Comparison of ENCODE assay signal across 20 mouse cellular contexts in the genomic region with DNA sequence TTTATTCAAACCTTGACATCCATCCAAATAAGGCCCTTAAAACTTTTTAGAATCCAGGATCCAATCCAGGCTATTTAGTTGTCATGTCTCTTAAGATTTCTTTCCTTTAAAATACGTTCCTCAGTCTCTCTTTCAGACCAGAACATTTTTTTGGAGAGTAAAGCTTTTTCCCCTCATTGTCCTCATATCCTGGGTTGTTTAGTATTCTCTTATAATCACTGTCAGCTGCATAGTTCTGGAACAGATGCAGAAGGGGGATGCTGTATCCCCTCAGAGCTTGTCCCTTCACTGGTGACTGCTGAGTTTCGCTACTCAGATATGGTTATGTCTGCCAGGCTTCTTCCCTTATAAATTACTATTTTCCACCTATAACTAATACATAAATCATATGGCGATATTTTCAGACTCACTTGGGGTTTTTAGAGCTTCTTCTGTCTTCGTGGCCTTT. TPM values are rescaled to one million over a fixed set of nuclear protein-coding genes. Genes with fewer than 3 reads are reported as not detected.
A peak's percentile ranks its signal among the peaks of the same experiment; 100 is the strongest.
DNase-seq lines count a peak whose midpoint lies in the region; ATAC-seq and TF ChIP-seq lines count a peak whose summit lies in the region.
"Had no signal": no experiment of that assay in that cellular context is flagged by ENCODE, and none has a peak within 500 bp of the region (broad histone marks: within the 10 kb centered on the region; RNA-seq: fewer than 3 reads in every experiment).

No protein-coding gene starts in this region.

- H3K27me3 ChIP-seq in hindbrain, embryonic 14.5 days (ENCODE audit: control insufficient read depth, insufficient read depth, low read length): no peaks in the 10 kb centered on the region
- H3K27me3 ChIP-seq in hindbrain, embryonic 12.5 days: no peaks in the 10 kb centered on the region
- H3K27me3 ChIP-seq in midbrain, embryonic 14.5 days (ENCODE audit: control insufficient read depth, insufficient read depth, low read length): no peaks in the 10 kb centered on the region
- H3K27me3 ChIP-seq in midbrain, embryonic 10.5 days (ENCODE audit: low read depth, poor library complexity, severe bottlenecking): no peaks in the 10 kb centered on the region
- no peaks in the 10 kb centered on the region for H3K27me3 ChIP-seq in stomach, embryonic 14.5 days (ENCODE audit: control insufficient read depth, insufficient read depth, low read length)
- no peaks in the 10 kb centered on the region for H3K27me3 ChIP-seq in lung, postnatal 0 days (replicated peaks; ENCODE audit: insufficient read depth, low read length)
- no peaks in the 10 kb centered on the region for H3K27me3 ChIP-seq in liver, embryonic 12.5 days (replicated peaks)
- H3K27me3 ChIP-seq: embryonic facial prominence, embryonic 12.5 days; limb, embryonic 12.5 days; liver, embryonic 13.5 days; neural tube, embryonic 15.5 days had no signal

- no peak for DNase-seq in hindbrain, embryonic 14.5 days (ENCODE audit: low spot score)
- DNase-seq in midbrain, embryonic 14.5 days: no peak
- DNase-seq in midbrain, embryonic 10.5 days (ENCODE audit: low spot score): no peak
- DNase-seq in lung, postnatal 0 days (ENCODE audit: low spot score): no peak
- DNase-seq: adrenal gland, adult 8-10 months; cerebellum, adult 18-20 months; gastrocnemius, postnatal 10 days; kidney, adult 2 months; liver, embryonic 13.5 days; lung, adult 2 months; thymus, postnatal 25 days had no signal

- TF ChIP-seq EP300 in lung, postnatal 0 days (IDR thresholded peaks at IDR 0.05): no peak

- ATAC-seq in hindbrain, embryonic 14.5 days (ENCODE audit: low FRiP score): no peak
- ATAC-seq in hindbrain, embryonic 12.5 days (ENCODE audit: low FRiP score): no peak
- no peak for ATAC-seq in midbrain, embryonic 14.5 days (ENCODE audit: low FRiP score, low TSS enrichment)
- ATAC-seq in stomach, embryonic 14.5 days (ENCODE audit: insufficient number of reproducible peaks, insufficient read depth, low FRiP score, low read depth): no peak
- ATAC-seq in lung, postnatal 0 days: no peak
- ATAC-seq in liver, embryonic 12.5 days: no peak
- ATAC-seq: activated CD4-positive, CD25-positive, alpha-beta regulatory T cell, adult 4 months had no signal

- H3K9ac ChIP-seq in hindbrain, embryonic 14.5 days: no peak overlapping the region
- H3K9ac ChIP-seq in hindbrain, embryonic 12.5 days: no peak overlapping the region
- H3K9ac ChIP-seq in midbrain, embryonic 14.5 days (replicated peaks; ENCODE audit: low read length): no peak overlapping the region
- H3K9ac ChIP-seq in stomach, embryonic 14.5 days (replicated peaks; ENCODE audit: low read depth, low read length): no peak overlapping the region
- H3K9ac ChIP-seq in lung, postnatal 0 days (replicated peaks; ENCODE audit: low read depth): no peak overlapping the region
- H3K9ac ChIP-seq in liver, embryonic 12.5 days: no peak overlapping the region
- H3K9ac ChIP-seq: embryonic facial prominence, embryonic 12.5 days; limb, embryonic 12.5 days; liver, embryonic 13.5 days; neural tube, embryonic 15.5 days had no signal

- 74% methylated on average over 4 of the region's 4 CpGs for WGBS in hindbrain, embryonic 14.5 days
- WGBS in hindbrain, embryonic 12.5 days: 80% methylated on average over 4 of the region's 4 CpGs
- WGBS in midbrain, embryonic 14.5 days: 82% methylated on average over 4 of the region's 4 CpGs
- 94% methylated on average over 4 of the region's 4 CpGs for WGBS in midbrain, embryonic 10.5 days
- WGBS in stomach, embryonic 14.5 days: 54% methylated on average over 4 of the region's 4 CpGs
- 81% methylated on average over 4 of the region's 4 CpGs for WGBS in lung, postnatal 0 days
- WGBS in liver, embryonic 12.5 days (ENCODE audit: insufficient replicate concordance): 81% methylated on average over 4 of the region's 4 CpGs

- no peak overlapping the region for H3K4me2 ChIP-seq in hindbrain, embryonic 14.5 days (replicated peaks)
- H3K4me2 ChIP-seq in hindbrain, embryonic 12.5 days (replicated peaks): no peak overlapping the region
- no peak overlapping the region for H3K4me2 ChIP-seq in midbrain, embryonic 14.5 days (ENCODE audit: low read length)
- H3K4me2 ChIP-seq in stomach, embryonic 14.5 days (replicated peaks; ENCODE audit: low read depth, low read length): no peak overlapping the region
- H3K4me2 ChIP-seq in lung, postnatal 0 days (replicated peaks; ENCODE audit: low read depth, low read length): no peak overlapping the region
- no peak overlapping the region for H3K4me2 ChIP-seq in liver, embryonic 12.5 days
- H3K4me2 ChIP-seq: embryonic facial prominence, embryonic 12.5 days; heart, embryonic 11.5 days; limb, embryonic 12.5 days; liver, embryonic 13.5 days; neural tube, embryonic 15.5 days had no signal

- no peak overlapping the region for H3K4me3 ChIP-seq in hindbrain, embryonic 14.5 days (replicated peaks; ENCODE audit: low read length)
- H3K4me3 ChIP-seq in hindbrain, embryonic 12.5 days: no peak overlapping the region
- H3K4me3 ChIP-seq in midbrain, embryonic 14.5 days (replicated peaks; ENCODE audit: low read depth, low read length): no peak overlapping the region
- no peak overlapping the region for H3K4me3 ChIP-seq in midbrain, embryonic 10.5 days
- H3K4me3 ChIP-seq in stomach, embryonic 14.5 days (ENCODE audit: low read depth, low read length): no peak overlapping the region
- H3K4me3 ChIP-seq in lung, postnatal 0 days (ENCODE audit: low read depth, low read length): no peak overlapping the region
- no peak overlapping the region for H3K4me3 ChIP-seq in liver, embryonic 12.5 days
- H3K4me3 ChIP-seq: embryonic facial prominence, embryonic 12.5 days; limb, embryonic 12.5 days; liver, embryonic 13.5 days; neural tube, embryonic 15.5 days had no signal

- TF ChIP-seq CTCF in lung, postnatal 0 days (IDR thresholded peaks at IDR 0.05): no peak

- H3K36me3 ChIP-seq in hindbrain, embryonic 14.5 days (replicated peaks; ENCODE audit: control insufficient read depth, insufficient read depth): peaks cover 73% of the 10 kb centered on the region
- peaks cover 52% of the 10 kb centered on the region for H3K36me3 ChIP-seq in hindbrain, embryonic 12.5 days
- H3K36me3 ChIP-seq in midbrain, embryonic 14.5 days (ENCODE audit: control insufficient read depth, insufficient read depth, low read length): peaks cover 76% of the 10 kb centered on the region
- peaks cover 81% of the 10 kb centered on the region for H3K36me3 ChIP-seq in midbrain, embryonic 10.5 days
- H3K36me3 ChIP-seq in stomach, embryonic 14.5 days (ENCODE audit: control insufficient read depth, insufficient read depth, low read length): peaks cover 19% of the 10 kb centered on the region
- peaks cover 4% of the 10 kb centered on the region; the same call in 1 of the 2 replicates for H3K36me3 ChIP-seq in lung, postnatal 0 days (ENCODE audit: insufficient read depth, low read length)
- peaks cover 47% of the 10 kb centered on the region for H3K36me3 ChIP-seq in liver, embryonic 12.5 days

- 0 out of 2 replicates have a peak overlapping the region, but pooled peaks have one; percentile 3 for H3K27ac ChIP-seq in hindbrain, embryonic 14.5 days
- H3K27ac ChIP-seq in hindbrain, embryonic 12.5 days: no peak overlapping the region
- peak overlapping the region; percentile 72; the same call in 1 of the 2 replicates for H3K27ac ChIP-seq in midbrain, embryonic 14.5 days (replicated peaks; ENCODE audit: low read depth, low read length)
- H3K27ac ChIP-seq in midbrain, embryonic 10.5 days (replicated peaks): no peak overlapping the region
- H3K27ac ChIP-seq in stomach, embryonic 14.5 days (ENCODE audit: low read length): peak overlapping the region; percentile 44; the same call in 1 of the 2 replicates
- no peak overlapping the region for H3K27ac ChIP-seq in lung, postnatal 0 days (ENCODE audit: low read length)
- no peak overlapping the region for H3K27ac ChIP-seq in liver, embryonic 12.5 days
- H3K27ac ChIP-seq: kidney, postnatal 0 days; limb, embryonic 12.5 days; liver, embryonic 13.5 days had no signal

- peaks cover 4% of the 10 kb centered on the region; the same call in 1 of the 2 replicates for H3K4me1 ChIP-seq in hindbrain, embryonic 14.5 days (replicated peaks; ENCODE audit: control insufficient read depth, insufficient read depth, low read length)
- H3K4me1 ChIP-seq in hindbrain, embryonic 12.5 days: peaks cover 4% of the 10 kb centered on the region
- H3K4me1 ChIP-seq in midbrain, embryonic 14.5 days (ENCODE audit: control insufficient read depth, insufficient read depth, low read length): peaks cover 15% of the 10 kb centered on the region; the same call in 1 of the 2 replicates
- H3K4me1 ChIP-seq in midbrain, embryonic 10.5 days: peaks cover 17% of the 10 kb centered on the region
- peaks cover 10% of the 10 kb centered on the region; the same call in 1 of the 2 replicates for H3K4me1 ChIP-seq in stomach, embryonic 14.5 days (ENCODE audit: control insufficient read depth, insufficient read depth, low read length)
- no peaks in the 10 kb centered on the region; the same call in 1 of the 2 replicates for H3K4me1 ChIP-seq in lung, postnatal 0 days (ENCODE audit: insufficient read depth, low read depth, low read length)
- H3K4me1 ChIP-seq in liver, embryonic 12.5 days: no peaks in the 10 kb centered on the region
- H3K4me1 ChIP-seq: liver, embryonic 13.5 days had no signal

- no peaks in the 10 kb centered on the region for H3K9me3 ChIP-seq in hindbrain, embryonic 14.5 days (ENCODE audit: control insufficient read depth, low read length)
- no peaks in the 10 kb centered on the region for H3K9me3 ChIP-seq in hindbrain, embryonic 12.5 days (replicated peaks)
- no peaks in the 10 kb centered on the region for H3K9me3 ChIP-seq in midbrain, embryonic 14.5 days (ENCODE audit: control insufficient read depth, low read length)
- no peaks in the 10 kb centered on the region for H3K9me3 ChIP-seq in midbrain, embryonic 10.5 days (replicated peaks)
- H3K9me3 ChIP-seq in stomach, embryonic 14.5 days (ENCODE audit: control insufficient read depth, low read depth, low read length): no peaks in the 10 kb centered on the region
- no peaks in the 10 kb centered on the region for H3K9me3 ChIP-seq in lung, postnatal 0 days (ENCODE audit: low read length)
- no peaks in the 10 kb centered on the region for H3K9me3 ChIP-seq in liver, embryonic 12.5 days (replicated peaks)
- H3K9me3 ChIP-seq: embryonic facial prominence, embryonic 12.5 days; limb, embryonic 12.5 days; liver, embryonic 13.5 days; neural tube, embryonic 15.5 days had no signal

RNA-seq across cellular contexts. Expression of gene Pitpnm3, which starts 20.4 kb away (rescaled TPM):
- polyA plus RNA-seq in hindbrain, embryonic 14.5 days (2014; fragmentation: Nextera tagmentation; extraction: Ambion mirVana): 4.9 and 5.2 TPM in 2 replicates
- 1.1 and 1.8 TPM in 2 replicates for polyA plus RNA-seq in hindbrain, embryonic 12.5 days (2016; fragmentation: Nextera tagmentation; extraction: Ambion mirVana)
- polyA plus RNA-seq in midbrain, embryonic 14.5 days (2014; fragmentation: Nextera tagmentation; extraction: Ambion mirVana): 4.0 and 5.0 TPM in 2 replicates
- 0.10 and 0.25 TPM in 2 replicates for polyA plus RNA-seq in midbrain, embryonic 10.5 days (2016; fragmentation: Nextera tagmentation; extraction: Ambion mirVana)
- 0.52 and 0.67 TPM in 2 replicates for polyA plus RNA-seq in stomach, embryonic 14.5 days (2014; fragmentation: Nextera tagmentation; extraction: Ambion mirVana)
- 8.3 and 8.5 TPM in 2 replicates for polyA plus RNA-seq in lung, postnatal 0 days (2015; fragmentation: Nextera tagmentation; extraction: Ambion mirVana)
- polyA plus RNA-seq in liver, embryonic 12.5 days (2016; fragmentation: Nextera tagmentation; extraction: Ambion mirVana): 0.18 and 0.19 TPM in 2 replicates
- polyA plus RNA-seq: activated CD4-positive, CD25-positive, alpha-beta regulatory T cell, adult 4 months had no signal

RNA-seq across cellular contexts. Expression of gene Gm43951, which starts 50.6 kb away (rescaled TPM):
- polyA plus RNA-seq in hindbrain, embryonic 14.5 days (2014; fragmentation: Nextera tagmentation; extraction: Ambion mirVana): 0.25 and 0.40 TPM in 2 replicates
- polyA plus RNA-seq in hindbrain, embryonic 12.5 days (2016; fragmentation: Nextera tagmentation; extraction: Ambion mirVana): 0.91 and 1.1 TPM in 2 replicates
- polyA plus RNA-seq in midbrain, embryonic 14.5 days (2014; fragmentation: Nextera tagmentation; extraction: Ambion mirVana): 0.12 and 0.19 TPM in 2 replicates
- polyA plus RNA-seq in midbrain, embryonic 10.5 days (2016; fragmentation: Nextera tagmentation; extraction: Ambion mirVana): 0.28 and 0.61 TPM in 2 replicates
- not detected in 2 replicates for polyA plus RNA-seq in stomach, embryonic 14.5 days (2014; fragmentation: Nextera tagmentation; extraction: Ambion mirVana)
- 0.06 TPM in 1 of 2 replicates, not detected in the other for polyA plus RNA-seq in lung, postnatal 0 days (2015; fragmentation: Nextera tagmentation; extraction: Ambion mirVana)
- 0.05 and 0.07 TPM in 2 replicates for polyA plus RNA-seq in liver, embryonic 12.5 days (2016; fragmentation: Nextera tagmentation; extraction: Ambion mirVana)
- polyA plus RNA-seq: activated CD4-positive, CD25-positive, alpha-beta regulatory T cell, adult 4 months; heart, embryonic 11.5 days; liver, embryonic 13.5 days had no signal

RNA-seq across cellular contexts. Expression of gene 4933427D14Rik, which starts 51.3 kb away (rescaled TPM):
- 14.3 and 17.1 TPM in 2 replicates for polyA plus RNA-seq in hindbrain, embryonic 14.5 days (2014; fragmentation: Nextera tagmentation; extraction: Ambion mirVana)
- polyA plus RNA-seq in hindbrain, embryonic 12.5 days (2016; fragmentation: Nextera tagmentation; extraction: Ambion mirVana): 19.6 and 19.9 TPM in 2 replicates
- 16.9 and 22.2 TPM in 2 replicates for polyA plus RNA-seq in midbrain, embryonic 14.5 days (2014; fragmentation: Nextera tagmentation; extraction: Ambion mirVana)
- 19.0 and 20.2 TPM in 2 replicates for polyA plus RNA-seq in midbrain, embryonic 10.5 days (2016; fragmentation: Nextera tagmentation; extraction: Ambion mirVana)
- 13.5 and 15.9 TPM in 2 replicates for polyA plus RNA-seq in stomach, embryonic 14.5 days (2014; fragmentation: Nextera tagmentation; extraction: Ambion mirVana)
- polyA plus RNA-seq in lung, postnatal 0 days (2015; fragmentation: Nextera tagmentation; extraction: Ambion mirVana): 9.2 and 11.5 TPM in 2 replicates
- polyA plus RNA-seq in liver, embryonic 12.5 days (2016; fragmentation: Nextera tagmentation; extraction: Ambion mirVana): 5.3 and 7.6 TPM in 2 replicates

RNA-seq across cellular contexts. Expression of gene Txndc17, which starts 51.3 kb away (rescaled TPM):
- polyA plus RNA-seq in hindbrain, embryonic 14.5 days (2014; fragmentation: Nextera tagmentation; extraction: Ambion mirVana): 141 and 151 TPM in 2 replicates
- polyA plus RNA-seq in hindbrain, embryonic 12.5 days (2016; fragmentation: Nextera tagmentation; extraction: Ambion mirVana): 159 and 167 TPM in 2 replicates
- polyA plus RNA-seq in midbrain, embryonic 14.5 days (2014; fragmentation: Nextera tagmentation; extraction: Ambion mirVana): 137 and 150 TPM in 2 replicates
- 166 and 185 TPM in 2 replicates for polyA plus RNA-seq in midbrain, embryonic 10.5 days (2016; fragmentation: Nextera tagmentation; extraction: Ambion mirVana)
- 206 and 213 TPM in 2 replicates for polyA plus RNA-seq in stomach, embryonic 14.5 days (2014; fragmentation: Nextera tagmentation; extraction: Ambion mirVana)
- 156 and 166 TPM in 2 replicates for polyA plus RNA-seq in lung, postnatal 0 days (2015; fragmentation: Nextera tagmentation; extraction: Ambion mirVana)
- 95.4 and 96.6 TPM in 2 replicates for polyA plus RNA-seq in liver, embryonic 12.5 days (2016; fragmentation: Nextera tagmentation; extraction: Ambion mirVana)

RNA-seq across cellular contexts. Expression of gene Med31, which starts 59.4 kb away (rescaled TPM):
- 50.8 and 52.8 TPM in 2 replicates for polyA plus RNA-seq in hindbrain, embryonic 14.5 days (2014; fragmentation: Nextera tagmentation; extraction: Ambion mirVana)
- 49.6 and 57.6 TPM in 2 replicates for polyA plus RNA-seq in hindbrain, embryonic 12.5 days (2016; fragmentation: Nextera tagmentation; extraction: Ambion mirVana)
- polyA plus RNA-seq in midbrain, embryonic 14.5 days (2014; fragmentation: Nextera tagmentation; extraction: Ambion mirVana): 61.1 and 68.5 TPM in 2 replicates
- polyA plus RNA-seq in midbrain, embryonic 10.5 days (2016; fragmentation: Nextera tagmentation; extraction: Ambion mirVana): 52.4 and 52.7 TPM in 2 replicates
- 41.0 and 42.7 TPM in 2 replicates for polyA plus RNA-seq in stomach, embryonic 14.5 days (2014; fragmentation: Nextera tagmentation; extraction: Ambion mirVana)
- 50.3 and 50.7 TPM in 2 replicates for polyA plus RNA-seq in lung, postnatal 0 days (2015; fragmentation: Nextera tagmentation; extraction: Ambion mirVana)
- 15.0 and 16.7 TPM in 2 replicates for polyA plus RNA-seq in liver, embryonic 12.5 days (2016; fragmentation: Nextera tagmentation; extraction: Ambion mirVana)

Comparison
In these comparisons a context has a peak if more than half of its experiments do, and no peak if none do; other contexts are left out.
1. H3K27ac ChIP-seq: peak in hindbrain, embryonic 14.5 days (single experiment), midbrain, embryonic 14.5 days (single experiment) and stomach, embryonic 14.5 days (single experiment); none in hindbrain, embryonic 12.5 days (single experiment), midbrain, embryonic 10.5 days (single experiment), lung, postnatal 0 days (single experiment) and liver, embryonic 12.5 days (single experiment).